Mouse (Mus musculus) embryonic facial prominence, embryonic 12.5 days (tissue): Measurements from ENCODE around the gene Mob3b. TPM values are rescaled to one million over a fixed set of nuclear protein-coding genes. Genes with fewer than 3 reads are reported as not detected.

Experiments
- ATAC-seq: fragments of 200-750 bp; cut with Nextera tagmentation; 2 replicates; pipeline ENCODE4 v1.8.0; 2017; ENCODE audit not compliant: insufficient number of reproducible peaks, insufficient read depth, low FRiP score, low TSS enrichment
- H3K27ac ChIP-seq: fragments of 300-500 bp; sonication (generic); 2 replicates; pipeline ENCODE4 v1.5.1; 2016; ENCODE audit warnings: mild to moderate bottlenecking
- H3K27me3 ChIP-seq: fragments of 300-500 bp; sonication (generic); 2 replicates; pipeline ENCODE4 v1.6.1; 2016; ENCODE audit warnings: mild to moderate bottlenecking, moderate library complexity
- H3K36me3 ChIP-seq: fragments of 300-500 bp; sonication (generic); 2 replicates; pipeline ENCODE4 v1.6.1; 2016; ENCODE audit warnings: mild to moderate bottlenecking
- H3K4me1 ChIP-seq: fragments of 300-500 bp; sonication (generic); 2 replicates; pipeline ENCODE4 v1.6.1; 2016
- H3K4me2 ChIP-seq: fragments of 300-500 bp; sonication (generic); replicated peaks from 2 replicates; pipeline ENCODE4 v1.6.1; 2016; ENCODE audit warnings: mild to moderate bottlenecking, moderate library complexity
- H3K4me3 ChIP-seq: fragments of 300-500 bp; sonication (generic); 2 replicates; pipeline ENCODE4 v1.5.1; 2016; ENCODE audit warnings: mild to moderate bottlenecking
- H3K9ac ChIP-seq: fragments of 300-500 bp; sonication (generic); 2 replicates; pipeline ENCODE4 v1.6.1; 2016; ENCODE audit warnings: mild to moderate bottlenecking, moderate library complexity
- H3K9me3 ChIP-seq: fragments of 300-500 bp; sonication (generic); 2 replicates; pipeline ENCODE4 v1.6.1; 2016; ENCODE audit warnings: mild to moderate bottlenecking, moderate library complexity
- WGBS: fragments of 180-500 bp; shearing (Covaris S2); methylation state at CpG from one replicate; pipeline ENCODE4 v1.1.7; 2016; 5-methylcytosine and 5-hydroxymethylcytosine counted together
- polyA plus RNA-seq: library from polyadenylated mRNA; unstranded; fragments of >200 nt; fragmentation: Nextera tagmentation; extraction: Ambion mirVana; gene quantifications from 2 replicates; pipeline ENCODE4 v1.2.1, GENCODE M21; 2016

The Mob3b gene
- polyA plus RNA-seq, 1 experiment from 2014 or later: 16.6 TPM

- Histone ChIP-seq H3K4me3 (no peak overlapping the region), H3K27ac (no peak overlapping the region), H3K36me3 (no peaks in the 10 kb centered on the region), H3K27me3 (no peaks in the 10 kb centered on the region), H3K9me3 (no peaks in the 10 kb centered on the region), H3K9ac (no peak overlapping the region), H3K4me1 (peaks cover 12% of the 10 kb centered on the region; the same call in 1 of the 2 replicates), H3K4me2 (no peak overlapping the region)
- WGBS: 72% methylated on average over 5 of the region's 5 CpGs
- no peak for ATAC-seq
These were observed 126.1 kb downstream of the Mob3b start for GRCm38 (mm10) chr4:35031141-35031540.

- Histone ChIP-seq H3K4me2 (no peak overlapping the region), H3K9ac (no peak overlapping the region), H3K4me1 (no peaks in the 10 kb centered on the region), H3K4me3 (no peak overlapping the region), H3K36me3 (no peaks in the 10 kb centered on the region), H3K27me3 (no peaks in the 10 kb centered on the region), H3K9me3 (no peaks in the 10 kb centered on the region), H3K27ac (no peak overlapping the region)
- no peak for ATAC-seq
- WGBS: 61% methylated on average over 1 of the region's 1 CpGs
These were observed 138.9 kb downstream of the Mob3b start for GRCm38 (mm10) chr4:35018416-35018815.

GRCm38 (mm10) chr4:35012401-35013307 is 144.6 kb downstream of the Mob3b start:
- 17% methylated on average over 10 of the region's 10 CpGs for WGBS
- Histone ChIP-seq H3K27me3 (no peaks in the 10 kb centered on the region), H3K27ac (no peak overlapping the region), H3K9ac (no peak overlapping the region), H3K4me1 (peaks cover 10% of the 10 kb centered on the region; the same call in 1 of the 2 replicates), H3K4me2 (no peak overlapping the region), H3K9me3 (no peaks in the 10 kb centered on the region), H3K36me3 (no peaks in the 10 kb centered on the region), H3K4me3 (no peak overlapping the region)
- no peak for ATAC-seq

GRCm38 (mm10) chr4:35006541-35007260 is 150.6 kb downstream of the Mob3b start:
- 37% methylated on average over 11 of the region's 11 CpGs for WGBS
- Histone ChIP-seq H3K4me3 (no peak overlapping the region), H3K4me2 (no peak overlapping the region), H3K27me3 (no peaks in the 10 kb centered on the region), H3K9ac (no peak overlapping the region), H3K27ac (peak overlapping the region; percentile 50; the same call in 1 of the 2 replicates), H3K4me1 (peaks cover 26% of the 10 kb centered on the region), H3K9me3 (no peaks in the 10 kb centered on the region), H3K36me3 (no peaks in the 10 kb centered on the region)
- 0 out of 2 replicates have a peak, but pooled peaks have one; percentile 22 for ATAC-seq

- H3K27ac ChIP-seq: no peak overlapping the region
- no peak overlapping the region for H3K4me3 ChIP-seq
These were observed 151.2 kb downstream of the Mob3b start for GRCm38 (mm10) chr4:35006056-35006455.

GRCm38 (mm10) chr4:35005068-35005769 is 152.1 kb downstream of the Mob3b start:
- Histone ChIP-seq H3K4me3 (no peak overlapping the region), H3K9ac (no peak overlapping the region), H3K9me3 (no peaks in the 10 kb centered on the region), H3K4me2 (no peak overlapping the region), H3K36me3 (no peaks in the 10 kb centered on the region), H3K4me1 (peaks cover 26% of the 10 kb centered on the region), H3K27ac (no peak overlapping the region), H3K27me3 (no peaks in the 10 kb centered on the region)
- 68% methylated on average over 5 of the region's 5 CpGs for WGBS
- no peak for ATAC-seq

More at GRCm38 (mm10) chr4:35006056-35006455, 151.2 kb downstream of the Mob3b start:
- no peak overlapping the region for H3K9ac ChIP-seq
- H3K4me2 ChIP-seq: no peak overlapping the region
- no peaks in the 10 kb centered on the region for H3K36me3 ChIP-seq
- WGBS: 59% methylated on average over 6 of the region's 6 CpGs
- H3K9me3 ChIP-seq: no peaks in the 10 kb centered on the region
- no peak for ATAC-seq
- no peaks in the 10 kb centered on the region for H3K27me3 ChIP-seq
- peaks cover 26% of the 10 kb centered on the region for H3K4me1 ChIP-seq

- Histone ChIP-seq H3K4me1 (peaks cover 26% of the 10 kb centered on the region), H3K9me3 (no peaks in the 10 kb centered on the region), H3K27me3 (no peaks in the 10 kb centered on the region), H3K9ac (no peak overlapping the region), H3K27ac (no peak overlapping the region), H3K4me2 (no peak overlapping the region), H3K4me3 (no peak overlapping the region), H3K36me3 (no peaks in the 10 kb centered on the region)
- no peak for ATAC-seq
- 86% methylated on average over 8 of the region's 8 CpGs for WGBS
These were observed 152.8 kb downstream of the Mob3b start for GRCm38 (mm10) chr4:35004473-35004872.

GRCm38 (mm10) chr4:35003550-35004326 is 153.5 kb downstream of the Mob3b start:
- H3K9me3 ChIP-seq: no peaks in the 10 kb centered on the region
- no peak for ATAC-seq
- no peak overlapping the region for H3K9ac ChIP-seq
- 88% methylated on average over 8 of the region's 8 CpGs for WGBS
- no peak overlapping the region for H3K4me3 ChIP-seq
- H3K27ac ChIP-seq: no peak overlapping the region
- H3K4me1 ChIP-seq: peaks cover 26% of the 10 kb centered on the region
- H3K27me3 ChIP-seq: no peaks in the 10 kb centered on the region
- H3K36me3 ChIP-seq: no peaks in the 10 kb centered on the region
- H3K4me2 ChIP-seq: no peak overlapping the region

- no peak for ATAC-seq
- Histone ChIP-seq H3K9ac (no peak overlapping the region), H3K4me1 (peaks cover 27% of the 10 kb centered on the region), H3K27ac (no peak overlapping the region), H3K27me3 (no peaks in the 10 kb centered on the region), H3K4me2 (no peak overlapping the region), H3K4me3 (no peak overlapping the region), H3K9me3 (no peaks in the 10 kb centered on the region), H3K36me3 (no peaks in the 10 kb centered on the region)
- 79% methylated on average over 7 of the region's 7 CpGs for WGBS
These were observed 160.7 kb downstream of the Mob3b start for GRCm38 (mm10) chr4:34996616-34997015.

GRCm38 (mm10) chr4:34993639-34993975 is 163.7 kb downstream of the Mob3b start:
- ATAC-seq: no peak
- H3K4me2 ChIP-seq: peak overlapping the region; percentile 36
- peak overlapping the region; percentile 81 for H3K27ac ChIP-seq
- no peaks in the 10 kb centered on the region for H3K9me3 ChIP-seq
- no peak overlapping the region for H3K9ac ChIP-seq
- no peaks in the 10 kb centered on the region for H3K27me3 ChIP-seq
- H3K4me1 ChIP-seq: peaks cover 32% of the 10 kb centered on the region
- whole genome bisulfite sequencing: 18% methylated on average over 6 of the region's 6 CpGs
- H3K4me3 ChIP-seq: no peak overlapping the region
- no peaks in the 10 kb centered on the region for H3K36me3 ChIP-seq
